Mouse (Mus musculus): Measurements from ENCODE around the gene Pfdn6. TPM values are rescaled to one million over a fixed set of nuclear protein-coding genes. Genes with fewer than 3 reads are reported as not detected.
"Not testable (repeated sequence)": the region's sequence is repeated elsewhere in the genome, so short reads cannot be mapped to it uniquely, and the experiment has no call there.

Gene Pfdn6
- polyA plus RNA-seq, 1 experiment: 26.2 TPM

- no peaks in the 10 kb centered on the region for H3K4me1 ChIP-seq (ENCODE audit: control insufficient read depth, insufficient read depth, low read length)
- no peak for DNase-seq
- 46% methylated on average over 7 of the region's 7 CpGs for WGBS
- no peak overlapping the region for H3K4me3 ChIP-seq (replicated peaks; ENCODE audit: extremely low read depth, low read depth, low read length)
- TF ChIP-seq CTCF (IDR thresholded peaks at IDR 0.05; ENCODE audit: insufficient read depth, low read length) (no peak), POLR2A (IDR thresholded peaks at IDR 0.05; ENCODE audit: borderline replicate concordance, extremely low read depth, low read depth, low read length) (no peak)
These were observed 37.7 kb downstream of the Pfdn6 start for GRCm38 (mm10) chr17:33902491-33902890.

GRCm38 (mm10) chr17:33902079-33902478 lies 38.1 kb downstream of the Pfdn6 start:
- H3K4me1 ChIP-seq (ENCODE audit: control insufficient read depth, insufficient read depth, low read length): no peaks in the 10 kb centered on the region
- WGBS: 55% methylated on average over 4 of the region's 4 CpGs
- DNase-seq: no peak
- no peak for TF ChIP-seq CTCF (IDR thresholded peaks at IDR 0.05; ENCODE audit: insufficient read depth, low read length)
- no peak for TF ChIP-seq POLR2A (IDR thresholded peaks at IDR 0.05; ENCODE audit: borderline replicate concordance, extremely low read depth, low read depth, low read length)
- no peak overlapping the region for H3K4me3 ChIP-seq (replicated peaks; ENCODE audit: extremely low read depth, low read depth, low read length)

DNA sequence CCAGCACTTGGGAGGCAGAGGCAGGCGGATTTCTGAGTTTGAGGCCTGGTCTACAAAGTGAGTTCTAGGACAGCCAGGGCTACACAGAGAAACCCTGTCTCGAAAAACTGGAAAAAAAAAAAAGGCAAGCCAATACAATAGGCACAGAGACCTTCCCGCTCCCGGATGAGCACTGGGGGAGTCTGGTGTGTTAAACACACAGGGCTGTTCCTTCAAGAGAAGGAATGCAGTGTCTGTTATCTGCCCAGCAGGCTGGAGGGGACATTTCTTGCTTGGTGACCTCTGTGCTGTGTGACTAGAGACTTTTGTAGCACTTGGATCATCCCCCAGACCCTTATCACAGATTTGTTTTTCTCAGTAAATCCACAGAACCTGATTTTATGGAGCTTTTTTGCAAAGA lies 38.5 kb downstream of the Pfdn6 start:
- Histone ChIP-seq H3K4me1 (ENCODE audit: control insufficient read depth, insufficient read depth, low read length) (no peaks in the 10 kb centered on the region), H3K4me3 (replicated peaks; ENCODE audit: extremely low read depth, low read depth, low read length) (no peak overlapping the region)
- TF ChIP-seq CTCF (IDR thresholded peaks at IDR 0.05; ENCODE audit: insufficient read depth, low read length) (no peak), POLR2A (IDR thresholded peaks at IDR 0.05; ENCODE audit: borderline replicate concordance, extremely low read depth, low read depth, low read length) (no peak)
- no peak for DNase-seq
- 49% methylated on average over 4 of the region's 4 CpGs for WGBS

GRCm38 (mm10) chr17:33900989-33901314 lies 39.2 kb downstream of the Pfdn6 start:
- no peak for DNase-seq
- H3K4me1 ChIP-seq (ENCODE audit: control insufficient read depth, insufficient read depth, low read length): no peaks in the 10 kb centered on the region
- 79% methylated on average over 4 of the region's 4 CpGs for WGBS
- TF ChIP-seq POLR2A (IDR thresholded peaks at IDR 0.05; ENCODE audit: borderline replicate concordance, extremely low read depth, low read depth, low read length) (no peak), CTCF (IDR thresholded peaks at IDR 0.05; ENCODE audit: insufficient read depth, low read length) (no peak)
- no peak overlapping the region for H3K4me3 ChIP-seq (replicated peaks; ENCODE audit: extremely low read depth, low read depth, low read length)

- DNase-seq: no peak
- Histone ChIP-seq H3K4me3 (replicated peaks; ENCODE audit: extremely low read depth, low read depth, low read length) (no peak overlapping the region), H3K4me1 (ENCODE audit: control insufficient read depth, insufficient read depth, low read length) (no peaks in the 10 kb centered on the region)
- TF ChIP-seq POLR2A (IDR thresholded peaks at IDR 0.05; ENCODE audit: borderline replicate concordance, extremely low read depth, low read depth, low read length): no peak
- TF ChIP-seq CTCF (IDR thresholded peaks at IDR 0.05; ENCODE audit: insufficient read depth, low read length): no peak
- WGBS: 68% methylated on average over 7 of the region's 7 CpGs
These were observed 39.7 kb downstream of the Pfdn6 start for GRCm38 (mm10) chr17:33900281-33900988.

DNA sequence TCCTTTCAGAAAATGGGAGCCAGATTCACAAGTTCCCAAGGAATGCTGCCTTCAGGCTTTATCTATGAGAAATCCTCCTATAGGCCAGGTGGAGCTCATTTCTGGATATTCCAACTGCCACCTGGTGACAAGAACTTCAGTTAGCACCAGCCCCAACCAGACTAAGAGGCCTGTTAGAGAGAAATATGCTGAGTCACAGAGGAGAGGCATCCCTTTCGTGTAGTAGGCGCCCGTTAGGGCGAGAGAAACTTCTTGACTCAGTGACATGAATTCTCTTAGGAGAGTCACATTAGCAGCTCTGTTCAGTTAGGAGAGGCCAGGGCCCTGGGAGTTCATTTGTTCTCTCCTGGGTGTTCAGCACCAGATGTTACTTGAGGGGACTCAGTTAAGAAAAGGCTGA lies 40.5 kb downstream of the Pfdn6 start:
- 72% methylated on average over 4 of the region's 4 CpGs for WGBS
- no peak for TF ChIP-seq CTCF (IDR thresholded peaks at IDR 0.05; ENCODE audit: insufficient read depth, low read length)

DNA sequence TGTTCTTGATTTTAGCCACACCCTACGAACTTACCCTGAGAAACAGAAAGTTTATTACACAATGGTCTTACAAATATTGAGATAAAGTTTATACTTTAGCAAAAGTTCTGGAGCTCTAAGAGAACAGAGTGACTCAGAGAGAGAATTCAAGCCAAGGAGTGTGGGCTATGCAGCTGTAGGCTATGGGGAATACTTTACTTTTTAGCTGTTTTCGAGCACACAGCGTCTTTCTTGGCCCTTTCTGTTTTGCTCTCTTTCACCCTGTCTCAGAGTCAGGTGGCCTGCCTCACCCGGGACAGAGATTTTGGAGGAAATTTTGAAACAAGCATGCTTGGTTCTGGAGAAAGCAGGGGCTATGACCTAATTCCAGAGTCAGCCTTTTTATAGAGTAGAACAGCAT lies 42.0 kb downstream of the Pfdn6 start:
- WGBS: 71% methylated on average over 4 of the region's 4 CpGs
- not testable (repeated sequence) for DNase-seq; H3K4me3 ChIP-seq (replicated peaks; ENCODE audit: extremely low read depth, low read depth, low read length)

More for the DNA sequence above, 40.5 kb downstream of the Pfdn6 start:
- Histone ChIP-seq H3K4me1 (ENCODE audit: control insufficient read depth, insufficient read depth, low read length) (no peaks in the 10 kb centered on the region), H3K4me3 (replicated peaks; ENCODE audit: extremely low read depth, low read depth, low read length) (no peak overlapping the region)
- DNase-seq: no peak

GRCm38 (mm10) chr17:33897114-33897794 lies 42.9 kb downstream of the Pfdn6 start:
- 42% methylated on average over 6 of the region's 6 CpGs for WGBS
- H3K4me1 ChIP-seq (ENCODE audit: control insufficient read depth, insufficient read depth, low read length): no peaks in the 10 kb centered on the region
- DNase-seq: no peak
- no peak overlapping the region for H3K4me3 ChIP-seq (replicated peaks; ENCODE audit: extremely low read depth, low read depth, low read length)
- peak; percentile 54 for TF ChIP-seq CTCF (IDR thresholded peaks at IDR 0.05; ENCODE audit: insufficient read depth, low read length)
- TF ChIP-seq POLR2A (IDR thresholded peaks at IDR 0.05; ENCODE audit: borderline replicate concordance, extremely low read depth, low read depth, low read length): no peak

More for the DNA sequence above, 42.0 kb downstream of the Pfdn6 start:
- H3K4me1 ChIP-seq (ENCODE audit: control insufficient read depth, insufficient read depth, low read length): not testable (repeated sequence)

DNA sequence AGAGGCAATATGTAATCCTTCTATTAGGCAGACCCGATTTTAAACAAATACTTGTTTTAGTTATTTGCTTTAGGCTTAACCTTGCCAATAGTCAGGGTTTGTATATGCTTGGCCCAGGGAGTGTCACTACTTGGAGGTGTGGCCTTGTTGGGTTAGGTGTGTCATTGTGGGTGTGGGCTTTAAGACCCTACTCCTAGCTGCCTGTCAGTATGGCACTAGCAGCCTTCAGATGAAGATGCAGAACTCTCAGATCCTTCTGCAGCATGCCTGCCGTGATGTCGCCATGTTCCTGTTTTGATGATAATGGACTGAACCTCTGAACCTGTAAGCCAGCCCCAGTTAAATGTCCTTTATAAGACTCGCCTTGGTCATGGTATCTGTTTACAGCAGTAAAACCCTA lies 47.1 kb downstream of the Pfdn6 start:
- not testable (repeated sequence) for H3K4me1 ChIP-seq (ENCODE audit: control insufficient read depth, insufficient read depth, low read length); H3K4me3 ChIP-seq (replicated peaks; ENCODE audit: extremely low read depth, low read depth, low read length); DNase-seq
- 70% methylated on average over 4 of the region's 4 CpGs for WGBS

GRCm38 (mm10) chr17:33892429-33892828 lies 47.7 kb downstream of the Pfdn6 start:
- TF ChIP-seq POLR2A (IDR thresholded peaks at IDR 0.05; ENCODE audit: borderline replicate concordance, extremely low read depth, low read depth, low read length): no peak
- TF ChIP-seq CTCF (IDR thresholded peaks at IDR 0.05; ENCODE audit: insufficient read depth, low read length): no peak
- Histone ChIP-seq H3K4me1 (ENCODE audit: control insufficient read depth, insufficient read depth, low read length) (0 out of 2 replicates have a peak, but pooled peaks cover 3% of the 10 kb centered on the region), H3K4me3 (replicated peaks; ENCODE audit: extremely low read depth, low read depth, low read length) (no peak overlapping the region)
- 33% methylated on average over 7 of the region's 7 CpGs for WGBS
- no peak for DNase-seq

DNA sequence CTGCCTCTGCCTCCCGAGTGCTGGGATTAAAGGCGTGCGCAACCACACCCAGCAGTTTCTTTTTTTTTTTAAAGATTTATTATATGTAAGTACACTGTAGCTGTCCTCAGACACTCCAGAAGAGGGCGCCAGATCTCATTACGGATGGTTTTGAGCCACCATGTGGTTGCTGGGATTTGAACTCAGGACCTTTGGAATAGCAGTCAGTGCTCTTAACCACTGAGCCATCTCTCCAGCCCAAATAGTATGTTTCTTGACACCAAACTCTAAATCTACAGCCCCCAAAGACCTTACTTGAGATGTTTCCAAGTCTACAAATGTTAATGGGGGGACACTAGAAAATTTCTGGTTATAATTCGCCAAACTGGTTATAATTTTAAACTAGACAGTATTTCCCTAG lies 48.3 kb downstream of the Pfdn6 start:
- not testable (repeated sequence) for DNase-seq
- 60% methylated on average over 6 of the region's 6 CpGs for WGBS

More for the DNA sequence above, 48.3 kb downstream of the Pfdn6 start:
- not testable (repeated sequence) for H3K4me1 ChIP-seq (ENCODE audit: control insufficient read depth, insufficient read depth, low read length); H3K4me3 ChIP-seq (replicated peaks; ENCODE audit: extremely low read depth, low read depth, low read length)
